8 mouse cellular contexts compared by ENCODE assay signal in the genomic region with DNA sequence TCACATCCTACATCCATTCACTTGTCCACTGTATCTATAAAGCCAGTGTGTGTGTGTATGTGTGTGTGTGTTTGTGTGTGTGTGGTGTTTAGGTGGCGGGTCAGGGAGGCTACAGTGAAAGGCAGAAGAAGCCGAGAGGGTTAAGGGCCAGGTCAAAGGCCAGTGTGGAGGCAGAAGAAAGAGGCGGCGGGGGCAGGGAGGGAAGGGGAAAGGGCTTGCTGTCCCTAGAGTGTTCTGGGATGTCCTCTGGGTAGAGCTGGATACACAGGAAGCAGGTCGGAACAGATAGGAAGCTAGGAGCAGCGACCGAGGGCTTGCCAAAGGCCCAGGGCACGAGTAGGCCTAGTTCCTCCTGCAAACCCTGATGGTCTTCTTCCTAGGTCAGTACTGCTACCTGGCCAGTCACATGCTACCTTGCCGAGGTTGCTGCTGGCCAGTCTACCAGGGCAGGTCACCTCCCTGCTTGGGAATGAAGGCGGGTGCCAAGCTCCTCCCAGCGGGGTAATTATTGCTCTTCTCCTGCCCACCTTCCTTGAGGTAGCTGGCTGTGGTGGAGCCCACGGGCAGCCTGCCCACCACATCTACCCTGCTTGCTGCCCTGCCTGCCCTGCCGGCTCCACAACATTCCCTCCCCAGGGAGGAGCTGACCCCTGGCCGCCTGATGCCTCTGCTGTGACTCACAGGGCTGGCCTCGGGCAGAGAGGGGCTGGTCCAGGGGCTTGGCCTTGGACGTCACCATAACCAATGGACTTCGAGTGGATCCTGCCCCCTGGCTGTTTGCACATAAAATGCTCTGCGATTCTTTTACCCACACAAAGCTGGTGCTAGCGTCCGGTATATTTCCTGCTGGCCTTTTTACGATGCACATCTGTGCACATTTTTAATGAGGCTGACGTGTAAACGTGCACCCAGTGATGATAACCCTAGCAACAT. TPM values are rescaled to one million over a fixed set of nuclear protein-coding genes. Genes with fewer than 3 reads are reported as not detected.
DNase-seq lines count a peak whose midpoint lies in the region; ATAC-seq and TF ChIP-seq lines count a peak whose summit lies in the region.

No protein-coding gene starts in this region.

- peak overlapping the region; percentile 15; the same call in 1 of the 2 replicates for H3K9ac ChIP-seq in intestine, embryonic 15.5 days

- ATAC-seq in G1E (ENCODE audit: extremely low read depth, insufficient number of reproducible peaks, low FRiP score, poor library complexity, severe bottlenecking), result no peak
- ATAC-seq in intestine, embryonic 15.5 days, result peak; percentile 89

- no peaks in the 10 kb centered on the region; the same call in 1 of the 2 replicates for H3K27me3 ChIP-seq in G1E (ENCODE audit: insufficient read depth, low read length)
- H3K27me3 ChIP-seq in intestine, embryonic 15.5 days (replicated peaks), result no peaks in the 10 kb centered on the region
- peaks cover 75% of the 10 kb centered on the region for H3K27me3 ChIP-seq in limb, embryonic 10.5 days (ENCODE audit: low read depth, poor library complexity, severe bottlenecking)
- H3K27me3 ChIP-seq in midbrain, embryonic 10.5 days (ENCODE audit: low read depth, poor library complexity, severe bottlenecking), result peaks cover 68% of the 10 kb centered on the region

- H3K9me3 ChIP-seq in G1E (replicated peaks), result peaks cover 96% of the 10 kb centered on the region
- H3K9me3 ChIP-seq in intestine, embryonic 15.5 days, result 0 out of 2 replicates have a peak, but pooled peaks cover 4% of the 10 kb centered on the region
- no peaks in the 10 kb centered on the region for H3K9me3 ChIP-seq in limb, embryonic 10.5 days (replicated peaks)
- H3K9me3 ChIP-seq in midbrain, embryonic 10.5 days (replicated peaks), result no peaks in the 10 kb centered on the region; the same call in 1 of the 2 replicates

- no peaks in the 10 kb centered on the region for H3K36me3 ChIP-seq in G1E (replicated peaks)
- H3K36me3 ChIP-seq in intestine, embryonic 15.5 days, result no peaks in the 10 kb centered on the region
- H3K36me3 ChIP-seq in limb, embryonic 10.5 days, result no peaks in the 10 kb centered on the region
- H3K36me3 ChIP-seq in midbrain, embryonic 10.5 days, result no peaks in the 10 kb centered on the region

- no peak for TF ChIP-seq CTCF in G1E (IDR thresholded peaks at IDR 0.05; ENCODE audit: low read depth, low read length)

- peak overlapping the region; percentile 24; the same call in 1 of the 2 replicates for H3K4me3 ChIP-seq in G1E (ENCODE audit: low read depth, low read length)
- H3K4me3 ChIP-seq in intestine, embryonic 15.5 days (replicated peaks), result 0 out of 2 replicates have a peak overlapping the region, but pooled peaks have one; percentile 4
- peak overlapping the region; percentile 28 for H3K4me3 ChIP-seq in limb, embryonic 10.5 days
- H3K4me3 ChIP-seq in midbrain, embryonic 10.5 days, result no peak overlapping the region

- no peak for DNase-seq in G1E (ENCODE audit: low spot score)
- DNase-seq in embryo, embryonic 10.5 days (ENCODE audit: low spot score), result peak; percentile 85
- peak; percentile 74 for DNase-seq in gonadal fat pad, adult 2 months (ENCODE audit: low read depth)
- DNase-seq in limb, embryonic 10.5 days (ENCODE audit: low spot score), result peak; percentile 80
- DNase-seq in midbrain, embryonic 10.5 days (ENCODE audit: low spot score), result peak; percentile 66
- DNase-seq in right cerebral cortex, postnatal 4 days, result peak; percentile 35
- no peak for DNase-seq in cerebellum, adult 11-12 months

- peak overlapping the region; percentile 51 for H3K4me2 ChIP-seq in intestine, embryonic 15.5 days (replicated peaks)

- WGBS in intestine, embryonic 15.5 days, result 22% methylated on average over 23 of the region's 23 CpGs
- 27% methylated on average over 23 of the region's 23 CpGs for WGBS in limb, embryonic 10.5 days
- WGBS in midbrain, embryonic 10.5 days, result 47% methylated on average over 23 of the region's 23 CpGs

- H3K27ac ChIP-seq in intestine, embryonic 15.5 days, result peak overlapping the region; percentile 82
- H3K27ac ChIP-seq in limb, embryonic 10.5 days, result peak overlapping the region; percentile 80
- peak overlapping the region; percentile 56 for H3K27ac ChIP-seq in midbrain, embryonic 10.5 days (replicated peaks)

- H3K4me1 ChIP-seq in G1E (ENCODE audit: insufficient read depth, low read depth, low read length), result no peaks in the 10 kb centered on the region
- H3K4me1 ChIP-seq in intestine, embryonic 15.5 days (replicated peaks), result peaks cover 56% of the 10 kb centered on the region
- H3K4me1 ChIP-seq in limb, embryonic 10.5 days, result peaks cover 60% of the 10 kb centered on the region
- peaks cover 61% of the 10 kb centered on the region for H3K4me1 ChIP-seq in midbrain, embryonic 10.5 days

RNA-seq across cellular contexts. Expression of a gene that starts 40.2 kb away (rescaled TPM):
- total RNA-seq in G1E (2014; fragmentation: Nextera tagmentation), result not detected in 2 replicates
- total RNA-seq in G1E (2017), result not detected in 2 replicates
- 0.03 and 0.08 TPM in 2 replicates for polyA plus RNA-seq in G1E (2012)
- polyA plus RNA-seq in gonadal fat pad, adult 2 months (2012; rRNA removed), result 13.2 and 13.3 TPM in 2 replicates
- 10.7 and 11.2 TPM in 2 replicates for polyA plus RNA-seq in intestine, embryonic 15.5 days (2015; fragmentation: Nextera tagmentation; extraction: Ambion mirVana)
- polyA plus RNA-seq in limb, embryonic 10.5 days (2016; fragmentation: Nextera tagmentation; extraction: Ambion mirVana), result 4.3 and 7.1 TPM in 2 replicates
- polyA plus RNA-seq in midbrain, embryonic 10.5 days (2016; fragmentation: Nextera tagmentation; extraction: Ambion mirVana), result 5.1 and 7.1 TPM in 2 replicates

Comparison
In these comparisons a context has a peak if more than half of its experiments do, and no peak if none do; other contexts are left out.
1. DNase-seq: peak in embryo, embryonic 10.5 days (single experiment), gonadal fat pad, adult 2 months (single experiment), limb, embryonic 10.5 days (single experiment), midbrain, embryonic 10.5 days (single experiment) and right cerebral cortex, postnatal 4 days (single experiment); none in G1E (single experiment) and cerebellum, adult 11-12 months (single experiment).
2. Peak in every context shown above with its lines, with median percentiles within 50 percentile points of each other: H3K27ac ChIP-seq.